Mouse (Mus musculus): ENCODE data around the gene Pcdh15. TPM values are rescaled to one million over a fixed set of nuclear protein-coding genes. Genes with fewer than 3 reads are reported as not detected.

Pcdh15 gene
- polyA plus RNA-seq, 1 experiment from 2014 or later = 0.62 TPM

GRCm38 (mm10) chr10:73667501-73667900 lies 568.4 kb downstream of the Pcdh15 start:
- no peak for ATAC-seq (ENCODE audit: low FRiP score, low TSS enrichment)
- no peak overlapping the region for H3K4me2 ChIP-seq (replicated peaks; ENCODE audit: low read depth, low read length)
- no peak overlapping the region for H3K27ac ChIP-seq (ENCODE audit: low read depth, low read length)
- H3K4me3 ChIP-seq (ENCODE audit: low read length) = no peak overlapping the region
- no peak overlapping the region for H3K9ac ChIP-seq (ENCODE audit: low read depth, low read length)
- H3K27me3 ChIP-seq (ENCODE audit: control insufficient read depth, insufficient read depth, low read length) = no peaks in the 10 kb centered on the region
- H3K9me3 ChIP-seq (ENCODE audit: control insufficient read depth, low read length) = no peaks in the 10 kb centered on the region
- WGBS = 94% methylated on average over 1 of the region's 1 CpGs
- H3K36me3 ChIP-seq (ENCODE audit: control insufficient read depth, insufficient read depth, low read length) = no peaks in the 10 kb centered on the region
- H3K4me1 ChIP-seq (ENCODE audit: control insufficient read depth, insufficient read depth, low read length) = no peaks in the 10 kb centered on the region

- no peak overlapping the region for H3K4me2 ChIP-seq (replicated peaks; ENCODE audit: low read depth, low read length)
- WGBS = 66% methylated on average over 5 of the region's 5 CpGs
- no peak overlapping the region for H3K9ac ChIP-seq (ENCODE audit: low read depth, low read length)
- H3K4me3 ChIP-seq (ENCODE audit: low read length) = no peak overlapping the region
- H3K9me3 ChIP-seq (ENCODE audit: control insufficient read depth, low read length) = no peaks in the 10 kb centered on the region
- H3K27ac ChIP-seq (ENCODE audit: low read depth, low read length) = no peak overlapping the region
- H3K4me1 ChIP-seq (ENCODE audit: control insufficient read depth, insufficient read depth, low read length) = no peaks in the 10 kb centered on the region
- H3K27me3 ChIP-seq (ENCODE audit: control insufficient read depth, insufficient read depth, low read length) = no peaks in the 10 kb centered on the region
- no peak for ATAC-seq (ENCODE audit: low FRiP score, low TSS enrichment)
- no peaks in the 10 kb centered on the region for H3K36me3 ChIP-seq (ENCODE audit: control insufficient read depth, insufficient read depth, low read length)
Observed at GRCm38 (mm10) chr10:73700519-73701286, 601.6 kb downstream of the Pcdh15 start.

- H3K27ac ChIP-seq (ENCODE audit: low read depth, low read length) = no peak overlapping the region
- WGBS = 81% methylated on average over 7 of the region's 7 CpGs
- no peak overlapping the region for H3K9ac ChIP-seq (ENCODE audit: low read depth, low read length)
- H3K27me3 ChIP-seq (ENCODE audit: control insufficient read depth, insufficient read depth, low read length) = no peaks in the 10 kb centered on the region
- no peak for ATAC-seq (ENCODE audit: low FRiP score, low TSS enrichment)
- no peaks in the 10 kb centered on the region for H3K9me3 ChIP-seq (ENCODE audit: control insufficient read depth, low read length)
- H3K4me3 ChIP-seq (ENCODE audit: low read length) = no peak overlapping the region
- no peaks in the 10 kb centered on the region for H3K36me3 ChIP-seq (ENCODE audit: control insufficient read depth, insufficient read depth, low read length)
- no peaks in the 10 kb centered on the region for H3K4me1 ChIP-seq (ENCODE audit: control insufficient read depth, insufficient read depth, low read length)
- H3K4me2 ChIP-seq (replicated peaks; ENCODE audit: low read depth, low read length) = no peak overlapping the region
Observed at GRCm38 (mm10) chr10:73725566-73726240, 626.6 kb downstream of the Pcdh15 start.

- H3K4me1 ChIP-seq (ENCODE audit: control insufficient read depth, insufficient read depth, low read length) = no peaks in the 10 kb centered on the region
- no peak overlapping the region for H3K27ac ChIP-seq (ENCODE audit: low read depth, low read length)
- no peaks in the 10 kb centered on the region for H3K9me3 ChIP-seq (ENCODE audit: control insufficient read depth, low read length)
- H3K9ac ChIP-seq (ENCODE audit: low read depth, low read length) = no peak overlapping the region
- WGBS = 93% methylated on average over 7 of the region's 7 CpGs
- no peaks in the 10 kb centered on the region for H3K36me3 ChIP-seq (ENCODE audit: control insufficient read depth, insufficient read depth, low read length)
- no peak overlapping the region for H3K4me2 ChIP-seq (replicated peaks; ENCODE audit: low read depth, low read length)
- no peak for ATAC-seq (ENCODE audit: low FRiP score, low TSS enrichment)
- no peaks in the 10 kb centered on the region for H3K27me3 ChIP-seq (ENCODE audit: control insufficient read depth, insufficient read depth, low read length)
- no peak overlapping the region for H3K4me3 ChIP-seq (ENCODE audit: low read length)
Observed at GRCm38 (mm10) chr10:73733246-73733645, 634.1 kb downstream of the Pcdh15 start.

- Histone ChIP-seq H3K4me3 (ENCODE audit: low read length) (no peak overlapping the region), H3K9ac (ENCODE audit: low read depth, low read length) (no peak overlapping the region), H3K4me1 (ENCODE audit: control insufficient read depth, insufficient read depth, low read length) (no peaks in the 10 kb centered on the region), H3K9me3 (ENCODE audit: control insufficient read depth, low read length) (no peaks in the 10 kb centered on the region), H3K27ac (ENCODE audit: low read depth, low read length) (no peak overlapping the region), H3K27me3 (ENCODE audit: control insufficient read depth, insufficient read depth, low read length) (no peaks in the 10 kb centered on the region), H3K36me3 (ENCODE audit: control insufficient read depth, insufficient read depth, low read length) (no peaks in the 10 kb centered on the region), H3K4me2 (replicated peaks; ENCODE audit: low read depth, low read length) (no peak overlapping the region)
- ATAC-seq (ENCODE audit: low FRiP score, low TSS enrichment) = no peak
- 60% methylated on average over 2 of the region's 2 CpGs for WGBS
Observed at GRCm38 (mm10) chr10:73749021-73749420, 649.9 kb downstream of the Pcdh15 start.

GRCm38 (mm10) chr10:73753876-73754275 lies 654.7 kb downstream of the Pcdh15 start:
- Histone ChIP-seq H3K4me3 (ENCODE audit: low read length) (no peak overlapping the region), H3K4me1 (ENCODE audit: control insufficient read depth, insufficient read depth, low read length) (no peaks in the 10 kb centered on the region), H3K9ac (ENCODE audit: low read depth, low read length) (no peak overlapping the region), H3K4me2 (replicated peaks; ENCODE audit: low read depth, low read length) (no peak overlapping the region), H3K27me3 (ENCODE audit: control insufficient read depth, insufficient read depth, low read length) (no peaks in the 10 kb centered on the region), H3K27ac (ENCODE audit: low read depth, low read length) (no peak overlapping the region), H3K36me3 (ENCODE audit: control insufficient read depth, insufficient read depth, low read length) (no peaks in the 10 kb centered on the region), H3K9me3 (ENCODE audit: control insufficient read depth, low read length) (no peaks in the 10 kb centered on the region)
- 54% methylated on average over 3 of the region's 3 CpGs for WGBS
- no peak for ATAC-seq (ENCODE audit: low FRiP score, low TSS enrichment)

GRCm38 (mm10) chr10:73782945-73783344 lies 683.8 kb downstream of the Pcdh15 start:
- no peak for ATAC-seq (ENCODE audit: low FRiP score, low TSS enrichment)
- no peaks in the 10 kb centered on the region for H3K4me1 ChIP-seq (ENCODE audit: control insufficient read depth, insufficient read depth, low read length)
- H3K36me3 ChIP-seq (ENCODE audit: control insufficient read depth, insufficient read depth, low read length) = no peaks in the 10 kb centered on the region
- no peak overlapping the region for H3K27ac ChIP-seq (ENCODE audit: low read depth, low read length)
- no peaks in the 10 kb centered on the region for H3K9me3 ChIP-seq (ENCODE audit: control insufficient read depth, low read length)
- WGBS = 57% methylated on average over 4 of the region's 4 CpGs
- no peak overlapping the region for H3K4me3 ChIP-seq (ENCODE audit: low read length)
- H3K9ac ChIP-seq (ENCODE audit: low read depth, low read length) = no peak overlapping the region
- H3K4me2 ChIP-seq (replicated peaks; ENCODE audit: low read depth, low read length) = no peak overlapping the region
- H3K27me3 ChIP-seq (ENCODE audit: control insufficient read depth, insufficient read depth, low read length) = no peaks in the 10 kb centered on the region

- Histone ChIP-seq H3K9me3 (ENCODE audit: control insufficient read depth, low read length) (no peaks in the 10 kb centered on the region), H3K4me2 (replicated peaks; ENCODE audit: low read depth, low read length) (no peak overlapping the region), H3K9ac (ENCODE audit: low read depth, low read length) (no peak overlapping the region), H3K4me3 (ENCODE audit: low read length) (no peak overlapping the region), H3K27ac (ENCODE audit: low read depth, low read length) (no peak overlapping the region), H3K36me3 (ENCODE audit: control insufficient read depth, insufficient read depth, low read length) (no peaks in the 10 kb centered on the region), H3K27me3 (ENCODE audit: control insufficient read depth, insufficient read depth, low read length) (no peaks in the 10 kb centered on the region), H3K4me1 (ENCODE audit: control insufficient read depth, insufficient read depth, low read length) (0 out of 2 replicates have a peak, but pooled peaks cover 2% of the 10 kb centered on the region)
- WGBS = 33% methylated on average over 3 of the region's 3 CpGs
- ATAC-seq (ENCODE audit: low FRiP score, low TSS enrichment) = no peak
Observed at GRCm38 (mm10) chr10:73788163-73788562, 689.0 kb downstream of the Pcdh15 start.

GRCm38 (mm10) chr10:73805069-73805468 lies 705.9 kb downstream of the Pcdh15 start:
- WGBS = 93% methylated on average over 4 of the region's 4 CpGs
- no peaks in the 10 kb centered on the region for H3K36me3 ChIP-seq (ENCODE audit: control insufficient read depth, insufficient read depth, low read length)

More at GRCm38 (mm10) chr10:73805069-73805468, 705.9 kb downstream of the Pcdh15 start:
- no peak for ATAC-seq (ENCODE audit: low FRiP score, low TSS enrichment)
- Histone ChIP-seq H3K4me2 (replicated peaks; ENCODE audit: low read depth, low read length) (no peak overlapping the region), H3K4me1 (ENCODE audit: control insufficient read depth, insufficient read depth, low read length) (no peaks in the 10 kb centered on the region), H3K9ac (ENCODE audit: low read depth, low read length) (no peak overlapping the region), H3K9me3 (ENCODE audit: control insufficient read depth, low read length) (no peaks in the 10 kb centered on the region), H3K27me3 (ENCODE audit: control insufficient read depth, insufficient read depth, low read length) (no peaks in the 10 kb centered on the region), H3K4me3 (ENCODE audit: low read length) (no peak overlapping the region), H3K27ac (ENCODE audit: low read depth, low read length) (no peak overlapping the region)
